Mouse (Mus musculus): ENCODE data around the gene Icosl.

DNA sequence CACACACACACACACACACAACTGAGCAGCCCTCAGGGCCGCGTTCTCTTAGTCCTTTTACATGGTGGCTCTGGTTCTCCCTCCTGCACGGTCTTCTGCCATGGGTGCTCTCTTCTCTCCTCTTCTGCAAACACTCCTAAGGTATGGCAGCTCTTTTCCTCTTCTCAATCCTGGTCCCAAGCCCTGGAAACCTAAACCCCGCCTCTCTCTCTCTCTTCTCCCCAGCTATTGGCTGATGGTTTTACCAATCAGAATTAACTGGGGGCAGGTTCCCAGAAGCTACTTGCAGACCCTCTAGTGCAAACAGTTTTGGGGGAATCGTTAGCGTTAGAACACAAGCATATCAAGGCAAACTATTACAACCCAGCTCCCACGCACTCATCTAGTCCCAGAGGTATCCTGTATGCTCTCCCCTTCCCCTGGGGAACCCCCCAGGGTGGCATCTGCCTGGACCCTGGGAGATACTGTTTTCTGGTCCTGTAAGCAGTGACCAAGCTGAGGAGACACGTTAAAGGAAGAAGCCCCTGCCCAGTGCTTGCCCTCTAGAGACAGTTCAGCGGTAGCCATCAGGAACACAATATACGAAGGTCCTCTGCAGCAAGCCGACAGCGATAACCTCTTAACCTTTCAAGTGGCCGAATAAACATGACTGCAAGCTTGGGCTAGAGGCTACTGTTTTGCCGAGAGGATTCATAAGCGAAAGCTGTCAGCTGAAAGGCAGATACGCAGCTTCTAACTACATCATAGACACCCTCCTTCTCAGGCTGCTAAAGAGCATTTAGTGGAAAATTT, 32.1 kb downstream of the Icosl start:
- no peak for TF ChIP-seq POLR2A (IDR thresholded peaks at IDR 0.05; ENCODE audit: borderline replicate concordance, control insufficient read depth, low read depth, low read length)
- TF ChIP-seq CTCF (IDR thresholded peaks at IDR 0.05; ENCODE audit: control insufficient read depth, insufficient read depth, low read length), result no peak

All from bone marrow, adult 2 months (tissue).